17 mouse cellular contexts compared by ENCODE assay signal in the genomic region with DNA sequence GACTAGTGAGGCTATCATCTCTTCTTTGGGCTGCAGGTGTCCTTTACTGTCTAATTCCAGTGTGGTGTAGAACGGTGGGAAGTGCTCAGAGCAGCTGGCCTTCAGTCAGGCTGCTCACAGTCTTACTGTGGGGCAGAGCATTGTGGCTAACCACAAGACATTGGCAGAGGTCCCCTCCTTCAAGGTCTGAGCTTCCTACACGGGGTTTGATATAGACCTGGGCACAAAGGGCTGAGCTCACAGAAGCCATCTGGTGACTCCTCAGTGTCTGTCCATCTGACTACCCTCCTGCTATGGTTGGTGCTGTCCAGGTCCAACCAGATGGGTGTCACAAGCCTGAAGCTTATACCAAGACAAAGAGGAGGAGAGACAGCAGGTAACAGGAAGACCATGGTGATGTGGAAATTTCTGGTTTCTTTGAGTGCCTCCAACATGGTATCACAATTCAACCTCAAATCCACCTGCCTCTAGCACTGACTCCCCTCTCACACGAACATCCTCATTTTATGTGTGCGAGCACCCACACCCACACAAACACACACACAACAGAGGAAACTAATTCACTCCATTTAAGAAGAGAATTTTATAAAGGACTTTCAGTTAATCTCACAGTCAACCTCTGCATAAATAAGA.
A peak's percentile ranks its signal among the peaks of the same experiment; 100 is the strongest.
DNase-seq lines count a peak whose midpoint lies in the region; ATAC-seq and TF ChIP-seq lines count a peak whose summit lies in the region.
"Had no signal": no experiment of that assay in that cellular context is flagged by ENCODE, and none has a peak within 500 bp of the region (broad histone marks: within the 10 kb centered on the region; RNA-seq: fewer than 3 reads in every experiment).

No protein-coding gene starts in this region.

- no peak overlapping the region for H3K4me2 ChIP-seq in CH12.LX (ENCODE audit: insufficient read depth, low read depth, poor library complexity, severe bottlenecking)
- H3K4me2 ChIP-seq: forebrain, embryonic 13.5 days; liver, embryonic 13.5 days had no signal

- DNase-seq in 416B (ENCODE audit: low read depth), result peak; percentile 77
- peak; percentile 61 for DNase-seq in CH12.LX (ENCODE audit: extremely low read depth)
- DNase-seq in natural killer cell, adult 2 months (ENCODE audit: low spot score in 2 of 2), result peak; percentile 21 to 32
- no peak for DNase-seq in retina, embryonic 14.5 days (ENCODE audit: low spot score)
- DNase-seq in kidney, adult 9 months, result no peak
- no peak for DNase-seq in adrenal gland, adult 18-20 months (ENCODE audit: low spot score in 2 of 2)
- DNase-seq: adrenal gland, adult 8-10 months; embryo, embryonic 11 days; heart, adult 2 months; heart, postnatal 14 days; liver, embryonic 13.5 days; right cerebral cortex, postnatal 25 days had no signal

- H3K4me3 ChIP-seq in CH12.LX (replicated peaks in 1 of 3; ENCODE audit: low read depth in 2 of 3, low read length in 2 of 3, poor library complexity in 1 of 3), result no peak overlapping the region
- H3K4me3 ChIP-seq: forebrain, embryonic 13.5 days; heart, adult 2 months; limb, embryonic 10.5 days; liver, embryonic 13.5 days had no signal

- peaks cover 36 to 75% of the 10 kb centered on the region in 2 experiments for H3K4me1 ChIP-seq in CH12.LX (ENCODE audit: control insufficient read depth in 1 of 2, insufficient read depth in 2 of 2)
- H3K4me1 ChIP-seq: liver, embryonic 13.5 days had no signal

- TF ChIP-seq EP300 in CH12.LX (IDR thresholded peaks at IDR 0.05; ENCODE audit: low read length), result no peak; the same call in 1 of the 2 replicates

- peak; percentile 93 for ATAC-seq in common myeloid progenitor, adult 5-6 weeks (replicated peaks; ENCODE audit: low read depth, poor library complexity, severe bottlenecking)
- ATAC-seq: forebrain, embryonic 13.5 days; hindbrain, postnatal 0 days had no signal

- no peak for TF ChIP-seq CTCF in CH12.LX (conservative IDR thresholded peaks at IDR 0.05 in 1 of 2, IDR thresholded peaks at IDR 0.05 in 1 of 2; ENCODE audit: low read depth in 2 of 2, low read length in 2 of 2)

- no peak overlapping the region for H3K27ac ChIP-seq in CH12.LX (ENCODE audit: insufficient read depth, low read depth)
- H3K27ac ChIP-seq: forebrain, embryonic 13.5 days; heart, adult 2 months; hindbrain, postnatal 0 days; limb, embryonic 10.5 days; liver, embryonic 13.5 days had no signal

- TF ChIP-seq RAD21 in CH12.LX (IDR thresholded peaks at IDR 0.05; ENCODE audit: low read depth, low read length), result no peak; the same call in none of the 2 replicates

- H3K9me3 ChIP-seq in CH12.LX (replicated peaks; ENCODE audit: low read length), result peaks cover 8% of the 10 kb centered on the region
- H3K9me3 ChIP-seq: forebrain, embryonic 13.5 days; G1E; limb, embryonic 10.5 days; liver, embryonic 13.5 days had no signal

- dilution Hi-C loops in CH12.LX (cut with MboI; ENCODE audit: extremely low pct_ligation_motif_present, extremely low pct_unique_long_range_greater_than_20kb, low sequenced_read_pairs), result no loop called here

- no peaks in the 10 kb centered on the region for H3K36me3 ChIP-seq in CH12.LX (replicated peaks in 1 of 2; ENCODE audit: control insufficient read depth in 1 of 2, insufficient read depth in 1 of 2, low read length in 1 of 2)
- H3K36me3 ChIP-seq: G1E; limb, embryonic 10.5 days; liver, embryonic 13.5 days had no signal

- no peaks in the 10 kb centered on the region for H3K27me3 ChIP-seq in CH12.LX (replicated peaks)
- H3K27me3 ChIP-seq: liver, embryonic 13.5 days had no signal

- TF ChIP-seq POLR2A in CH12.LX (IDR thresholded peaks at IDR 0.05; ENCODE audit: low read depth, low read length), result no peak

- no peaks in the 10 kb centered on the region for H3K79me2 ChIP-seq in CH12.LX (replicated peaks; ENCODE audit: control insufficient read depth, extremely low read depth, insufficient read depth, poor library complexity, severe bottlenecking)

- in situ Hi-C loops in CH12.LX (cut with MboI; ENCODE audit: low pct_ligation_motif_present, low pct_unique_long_range_greater_than_20kb, low sequenced_read_pairs), result no loop called here

- H3K9ac ChIP-seq in CH12.LX (ENCODE audit: insufficient read depth, low read depth), result no peak overlapping the region
- H3K9ac ChIP-seq: forebrain, embryonic 13.5 days; liver, embryonic 13.5 days had no signal

TF ChIP-seq in CH12.LX, 34 proteins besides CTCF, POLR2A, EP300 and RAD21:
- TF ChIP-seq MAX (IDR thresholded peaks at IDR 0.05; ENCODE audit: low read length), result 0 out of 2 replicates have a peak, but pooled peaks have one; percentile 4
- TF ChIP-seq CHD1 (IDR thresholded peaks at IDR 0.05; ENCODE audit: low read depth, low read length), result no peak
- no peak for TF ChIP-seq CHD2 (IDR thresholded peaks at IDR 0.05; ENCODE audit: low read length)
- peak; percentile 47 for TF ChIP-seq ETS1 (conservative IDR thresholded peaks at IDR 0.05; ENCODE audit: low read depth, low read length)
- TF ChIP-seq USF2 (conservative IDR thresholded peaks at IDR 0.05; ENCODE audit: low read depth, low read length), result no peak
- no peak for TF ChIP-seq UBTF (IDR thresholded peaks at IDR 0.05; ENCODE audit: low read depth, low read length)
- TF ChIP-seq TBP (conservative IDR thresholded peaks at IDR 0.05; ENCODE audit: low read depth, low read length), result no peak
- TF ChIP-seq SMC3 (IDR thresholded peaks at IDR 0.05; ENCODE audit: low read depth, low read length), result peak; percentile 5; the same call in 1 of the 2 replicates
- no peak for TF ChIP-seq KAT2A (IDR thresholded peaks at IDR 0.05; ENCODE audit: insufficient replicate concordance, low read length)
- TF ChIP-seq ZNF384 (IDR thresholded peaks at IDR 0.05; ENCODE audit: low read depth, low read length), result no peak
- no peak for TF ChIP-seq NRF1 (IDR thresholded peaks at IDR 0.05; ENCODE audit: low read depth, low read length)
- no peak for TF ChIP-seq ZC3H11A (IDR thresholded peaks at IDR 0.05; ENCODE audit: low read depth, low read length)
- peak; percentile 77 for TF ChIP-seq TCF12 (IDR thresholded peaks at IDR 0.05; ENCODE audit: low read depth, low read length)
- TF ChIP-seq RCOR1 (conservative IDR thresholded peaks at IDR 0.05; ENCODE audit: low read depth, low read length), result no peak
- TF ChIP-seq BHLHE40 (IDR thresholded peaks at IDR 0.05; ENCODE audit: low read depth, low read length), result peak; percentile 41

Comparison
In these comparisons a context has a peak if more than half of its experiments do, and no peak if none do; other contexts are left out.
1. DNase-seq: peak in 416B (single experiment), CH12.LX (single experiment) and natural killer cell, adult 2 months (2 of 2); none in retina, embryonic 14.5 days (single experiment), kidney, adult 9 months (single experiment) and adrenal gland, adult 18-20 months (0 of 2).